Mouse (Mus musculus) forebrain, embryonic 11.5 days (tissue): ENCODE results near the gene Pde4d. TPM values are rescaled to one million over a fixed set of nuclear protein-coding genes. Genes with fewer than 3 reads are reported as not detected.

Experiments
- ATAC-seq: fragments of 200-750 bp; cut with Nextera tagmentation; replicated peaks from 2 replicates; pipeline ENCODE4 v1.8.0; 2017; ENCODE audit warnings: moderate TSS enrichment; ENCODE audit not compliant: low FRiP score
- DNase-seq: peaks from one replicate; pipeline ENCODE4 v3.0.0-alpha.2; 2017; ENCODE audit warnings: low spot score
- H3K27ac ChIP-seq: fragments of 300-500 bp; sonication (generic); 2 replicates; pipeline ENCODE4 v1.5.1; 2014; ENCODE audit warnings: low read depth, low read length
- H3K27me3 ChIP-seq: fragments of 300-500 bp; sonication (generic); 2 replicates; pipeline ENCODE4 v1.6.1; 2014; ENCODE audit warnings: mild to moderate bottlenecking, low read length, mixed read lengths; ENCODE audit not compliant: control insufficient read depth, insufficient read depth
- H3K36me3 ChIP-seq: fragments of 300-500 bp; sonication (generic); 2 replicates; pipeline ENCODE4 v1.6.1; 2014; ENCODE audit warnings: mild to moderate bottlenecking, low read length, moderate library complexity, mixed read lengths; ENCODE audit not compliant: control insufficient read depth, insufficient read depth
- H3K4me1 ChIP-seq: fragments of 300-500 bp; sonication (generic); replicated peaks from 2 replicates; pipeline ENCODE4 v1.6.1; 2014; ENCODE audit warnings: low read length, mixed read lengths; ENCODE audit not compliant: control insufficient read depth, insufficient read depth
- H3K4me2 ChIP-seq: fragments of 300-500 bp; sonication (generic); 2 replicates; pipeline ENCODE4 v1.6.1; 2014; ENCODE audit warnings: low read depth, mild to moderate bottlenecking, low read length, moderate library complexity, mixed read lengths; ENCODE audit not compliant: severe bottlenecking
- H3K4me3 ChIP-seq: fragments of 300-500 bp; sonication (generic); 2 replicates; pipeline ENCODE4 v1.5.1; 2014; ENCODE audit warnings: low read depth, low read length
- H3K9ac ChIP-seq: fragments of 300-500 bp; sonication (generic); 2 replicates; pipeline ENCODE4 v1.6.1; 2014; ENCODE audit warnings: low read length
- H3K9me3 ChIP-seq: fragments of 300-500 bp; sonication (generic); 2 replicates; pipeline ENCODE4 v1.6.1; 2016; ENCODE audit warnings: low read length, mixed read lengths; ENCODE audit not compliant: control insufficient read depth
- WGBS: fragments of 180-500 bp; shearing (Covaris S2); extraction: QIAGEN DNeasy Blood & Tissue Kit; methylation state at CpG from one replicate; pipeline ENCODE4 v1.1.7; 2014; 5-methylcytosine and 5-hydroxymethylcytosine counted together
- polyA plus RNA-seq: library from polyadenylated mRNA; unstranded; fragments of >200 nt; fragmentation: Nextera tagmentation; extraction: Ambion mirVana; gene quantifications from 2 replicates; pipeline ENCODE4 v1.2.1, GENCODE M21; 2014

The Pde4d gene
- polyA plus RNA-seq, 1 experiment from 2014 or later = 11.9 TPM

GRCm38 (mm10) chr13:109239296-109239695 lies 789.5 kb downstream of the Pde4d start:
- no peak overlapping the region for H3K4me2 ChIP-seq
- H3K9ac ChIP-seq = no peak overlapping the region
- H3K36me3 ChIP-seq = no peaks in the 10 kb centered on the region
- no peak for DNase-seq
- no peak overlapping the region for H3K4me3 ChIP-seq
- H3K4me1 ChIP-seq = no peaks in the 10 kb centered on the region; the same call in 1 of the 2 replicates
- no peaks in the 10 kb centered on the region for H3K27me3 ChIP-seq
- no peak overlapping the region for H3K27ac ChIP-seq
- H3K9me3 ChIP-seq = no peaks in the 10 kb centered on the region
- ATAC-seq = 0 out of 2 replicates have a peak, but pooled peaks have one; percentile 55
- WGBS = 70% methylated on average over 11 of the region's 11 CpGs

GRCm38 (mm10) chr13:109242456-109243050 lies 792.8 kb downstream of the Pde4d start:
- no peak overlapping the region for H3K4me3 ChIP-seq
- no peak overlapping the region for H3K27ac ChIP-seq
- no peaks in the 10 kb centered on the region for H3K27me3 ChIP-seq
- H3K36me3 ChIP-seq = no peaks in the 10 kb centered on the region
- ATAC-seq (no peak), DNase-seq (no peak)
- H3K4me2 ChIP-seq = no peak overlapping the region
- no peak overlapping the region for H3K9ac ChIP-seq
- H3K4me1 ChIP-seq = no peaks in the 10 kb centered on the region; the same call in 1 of the 2 replicates
- WGBS = 57% methylated on average over 9 of the region's 9 CpGs
- no peaks in the 10 kb centered on the region for H3K9me3 ChIP-seq

GRCm38 (mm10) chr13:109243160-109243559 lies 793.4 kb downstream of the Pde4d start:
- H3K27me3 ChIP-seq = no peaks in the 10 kb centered on the region
- H3K9ac ChIP-seq = no peak overlapping the region
- no peaks in the 10 kb centered on the region for H3K36me3 ChIP-seq
- WGBS = 57% methylated on average over 3 of the region's 3 CpGs
- H3K9me3 ChIP-seq = no peaks in the 10 kb centered on the region
- H3K4me3 ChIP-seq = no peak overlapping the region
- no peaks in the 10 kb centered on the region; the same call in 1 of the 2 replicates for H3K4me1 ChIP-seq
- no peak overlapping the region for H3K27ac ChIP-seq
- DNase-seq = no peak
- no peak overlapping the region for H3K4me2 ChIP-seq
- ATAC-seq = no peak

- H3K9ac ChIP-seq = no peak overlapping the region
- H3K27me3 ChIP-seq = no peaks in the 10 kb centered on the region
- no peaks in the 10 kb centered on the region for H3K36me3 ChIP-seq
- DNase-seq = no peak
- no peaks in the 10 kb centered on the region for H3K9me3 ChIP-seq
- no peaks in the 10 kb centered on the region; the same call in 1 of the 2 replicates for H3K4me1 ChIP-seq
- H3K27ac ChIP-seq = no peak overlapping the region
- ATAC-seq = no peak
- no peak overlapping the region for H3K4me2 ChIP-seq
- no peak overlapping the region for H3K4me3 ChIP-seq
- 96% methylated on average over 4 of the region's 4 CpGs for WGBS
Measured at GRCm38 (mm10) chr13:109247061-109247460, 797.3 kb downstream of the Pde4d start.

GRCm38 (mm10) chr13:109249315-109249714 lies 799.6 kb downstream of the Pde4d start:
- Histone ChIP-seq H3K9me3 (no peaks in the 10 kb centered on the region), H3K9ac (no peak overlapping the region), H3K4me1 (no peaks in the 10 kb centered on the region), H3K27ac (no peak overlapping the region), H3K4me3 (no peak overlapping the region), H3K27me3 (no peaks in the 10 kb centered on the region), H3K4me2 (no peak overlapping the region), H3K36me3 (no peaks in the 10 kb centered on the region)
- DNase-seq (no peak), ATAC-seq (no peak)

GRCm38 (mm10) chr13:109255634-109256033 lies 805.9 kb downstream of the Pde4d start:
- no peak for ATAC-seq
- Histone ChIP-seq H3K9me3 (no peaks in the 10 kb centered on the region), H3K36me3 (no peaks in the 10 kb centered on the region), H3K27me3 (no peaks in the 10 kb centered on the region), H3K27ac (no peak overlapping the region), H3K9ac (no peak overlapping the region), H3K4me1 (peaks cover 6% of the 10 kb centered on the region; the same call in 1 of the 2 replicates), H3K4me2 (no peak overlapping the region), H3K4me3 (no peak overlapping the region)
- DNase-seq = no peak
- WGBS = 77% methylated on average over 4 of the region's 4 CpGs

- peak; percentile 85 for ATAC-seq
- Histone ChIP-seq H3K27ac (peak overlapping the region; percentile 14; the same call in 1 of the 2 replicates), H3K9me3 (no peaks in the 10 kb centered on the region), H3K4me1 (peaks cover 13% of the 10 kb centered on the region; the same call in 1 of the 2 replicates), H3K4me3 (peak overlapping the region; percentile 43), H3K9ac (peak overlapping the region; percentile 61), H3K4me2 (peak overlapping the region; percentile 84), H3K27me3 (no peaks in the 10 kb centered on the region), H3K36me3 (no peaks in the 10 kb centered on the region)
- peak; percentile 82 for DNase-seq
- WGBS = under 1% methylated on average over 23 of the region's 23 CpGs
Measured at GRCm38 (mm10) chr13:109260220-109260795, 810.6 kb downstream of the Pde4d start.

- Histone ChIP-seq H3K27ac (0 out of 2 replicates have a peak overlapping the region, but pooled peaks have one; percentile 14), H3K9me3 (no peaks in the 10 kb centered on the region), H3K4me1 (peaks cover 13% of the 10 kb centered on the region; the same call in 1 of the 2 replicates), H3K36me3 (no peaks in the 10 kb centered on the region), H3K4me2 (peak overlapping the region; percentile 84), H3K9ac (peak overlapping the region; percentile 61), H3K4me3 (peak overlapping the region; percentile 43), H3K27me3 (no peaks in the 10 kb centered on the region)
- DNase-seq (peak; percentile 63), ATAC-seq (peak; percentile 70)
- WGBS = 1% methylated on average over 17 of the region's 17 CpGs
Measured at GRCm38 (mm10) chr13:109260796-109261516, 811.2 kb downstream of the Pde4d start.
